Mouse (Mus musculus) CH12.LX (cell line): Measurements from ENCODE around the gene Sh3rf1. TPM values are rescaled to one million over a fixed set of nuclear protein-coding genes. Genes with fewer than 3 reads are reported as not detected.

Experiments
- DNase-seq: peaks from one replicate; pipeline ENCODE4 v3.0.0-alpha.2; 2013; ENCODE audit errors: extremely low read depth
- H3K27ac ChIP-seq: 2 replicates; pipeline ENCODE4 v1.5.1; 2012; ENCODE audit warnings: low read depth, mild to moderate bottlenecking, control low read depth, moderate library complexity; ENCODE audit not compliant: insufficient read depth
- H3K27me3 ChIP-seq: replicated peaks from 2 replicates; pipeline ENCODE3; 2012; ENCODE audit warnings: inconsistent platforms
- H3K36me3 ChIP-seq, 2 experiments: replicated peaks in 1 of 2; 2 replicates each; pipeline versions ENCODE3 to v1.6.1; 2012; ENCODE audit warnings: inconsistent platforms in 1 of 2, low read length in 1 of 2, mild to moderate bottlenecking in 1 of 2, mixed read lengths in 1 of 2, moderate library complexity in 1 of 2; ENCODE audit not compliant: control insufficient read depth in 1 of 2, insufficient read depth in 1 of 2
- H3K4me1 ChIP-seq, 2 experiments: 2 replicates each; pipeline ENCODE4 v1.6.1; 2012; ENCODE audit warnings: inconsistent platforms in 1 of 2, moderate library complexity in 1 of 2; ENCODE audit not compliant: insufficient read depth in 2 of 2, control insufficient read depth in 1 of 2
- H3K4me2 ChIP-seq: 2 replicates; pipeline ENCODE4 v1.6.1; 2012; ENCODE audit warnings: low read depth, mild to moderate bottlenecking, control low read depth; ENCODE audit not compliant: poor library complexity, insufficient read depth, severe bottlenecking
- H3K4me3 ChIP-seq, 3 experiments: fragments of 150-350 bp in 1 of 3; sonication (generic) in 1 of 3; replicated peaks in 1 of 3; 2 replicates each; pipeline versions ENCODE3 to v1.5.1; 2011 to 2012; ENCODE audit warnings: low read depth in 2 of 3, low read length in 2 of 3, mild to moderate bottlenecking in 2 of 3, moderate library complexity in 2 of 3, control low read depth in 1 of 3, improper control_type of control experiment in 1 of 3, inconsistent platforms in 1 of 3, mixed read lengths in 1 of 3; ENCODE audit not compliant: poor library complexity in 1 of 3
- H3K79me2 ChIP-seq: replicated peaks from 2 replicates; pipeline ENCODE4 v1.6.1; 2012; ENCODE audit warnings: mild to moderate bottlenecking, moderate library complexity; ENCODE audit not compliant: control insufficient read depth, poor library complexity, insufficient read depth, severe bottlenecking; ENCODE audit errors: extremely low read depth
- H3K9ac ChIP-seq: 2 replicates; pipeline ENCODE4 v1.6.1; 2012; ENCODE audit warnings: low read depth, mild to moderate bottlenecking, control low read depth, moderate library complexity; ENCODE audit not compliant: insufficient read depth
- H3K9me3 ChIP-seq: replicated peaks from 2 replicates; pipeline ENCODE3; 2012; ENCODE audit warnings: low read length, inconsistent platforms, mixed read lengths
- CHD1 ChIP-seq: IDR thresholded peaks from 2 replicates; pipeline ENCODE4 v1.6.1; 2012; ENCODE audit warnings: low read depth, low read length, improper control_type of control experiment, inconsistent platforms
- CTCF ChIP-seq, 2 experiments: IDR thresholded peaks in 1 of 2; conservative IDR thresholded peaks in 1 of 2; 2 replicates each; pipeline ENCODE4 v1.5.1; 2011 to 2012; ENCODE audit warnings: low read depth in 2 of 2, low read length in 2 of 2, improper control_type of control experiment in 1 of 2, inconsistent platforms in 1 of 2, mild to moderate bottlenecking in 1 of 2, moderate library complexity in 1 of 2
- ELF1 ChIP-seq: IDR thresholded peaks from 2 replicates; pipeline ENCODE4 v1.6.1; 2014; ENCODE audit warnings: low read depth, mild to moderate bottlenecking, inconsistent platforms, low read length, improper control_type of control experiment
- EP300 ChIP-seq: IDR thresholded peaks from 2 replicates; pipeline ENCODE4 v1.6.1; 2011; ENCODE audit warnings: low read length, improper control_type of control experiment
- GABPA ChIP-seq: IDR thresholded peaks from 2 replicates; pipeline ENCODE4 v1.6.1; 2012; ENCODE audit warnings: low read depth, low read length, improper control_type of control experiment, inconsistent platforms; ENCODE audit not compliant: insufficient replicate concordance
- IRF4 ChIP-seq: IDR thresholded peaks from 2 replicates; pipeline ENCODE4 v1.6.1; 2014; ENCODE audit warnings: low read depth, mild to moderate bottlenecking, inconsistent platforms, low read length, improper control_type of control experiment
- JUN ChIP-seq: IDR thresholded peaks from 2 replicates; pipeline ENCODE4 v1.6.1; 2011; ENCODE audit warnings: low read depth, mild to moderate bottlenecking, low read length, improper control_type of control experiment, moderate library complexity; ENCODE audit not compliant: insufficient read depth
- KAT2A ChIP-seq: IDR thresholded peaks from 2 replicates; pipeline ENCODE4 v1.6.1; 2012; ENCODE audit warnings: low read length, improper control_type of control experiment, inconsistent platforms; ENCODE audit not compliant: insufficient replicate concordance
- MAX ChIP-seq: IDR thresholded peaks from 2 replicates; pipeline ENCODE4 v1.6.1; 2011; ENCODE audit warnings: low read length, improper control_type of control experiment
- MEF2A ChIP-seq: IDR thresholded peaks from 2 replicates; pipeline ENCODE4 v1.6.1; 2014; ENCODE audit warnings: low read depth, mild to moderate bottlenecking, inconsistent platforms, low read length, improper control_type of control experiment, borderline replicate concordance
- NELFE ChIP-seq: IDR thresholded peaks from 2 replicates; pipeline ENCODE4 v1.6.1; 2011; ENCODE audit warnings: low read depth, low read length, improper control_type of control experiment
- NRF1 ChIP-seq: IDR thresholded peaks from 2 replicates; pipeline ENCODE4 v1.6.1; 2014; ENCODE audit warnings: low read depth, mild to moderate bottlenecking, inconsistent platforms, low read length, improper control_type of control experiment, moderate library complexity
- POLR2AphosphoS2 ChIP-seq: IDR thresholded peaks from 2 replicates; pipeline ENCODE4 v1.6.1; 2011; ENCODE audit warnings: low read depth, low read length, improper control_type of control experiment
- SIN3A ChIP-seq: IDR thresholded peaks from 2 replicates; pipeline ENCODE4 v1.6.1; 2012; ENCODE audit warnings: low read length, improper control_type of control experiment, inconsistent platforms
- SMC3 ChIP-seq: IDR thresholded peaks from 2 replicates; pipeline ENCODE4 v1.6.1; 2011; ENCODE audit warnings: low read depth, low read length, improper control_type of control experiment
- UBTF ChIP-seq: IDR thresholded peaks from 2 replicates; pipeline ENCODE4 v1.6.1; 2012; ENCODE audit warnings: low read depth, mild to moderate bottlenecking, inconsistent platforms, low read length, improper control_type of control experiment, moderate library complexity
- USF1 ChIP-seq: IDR thresholded peaks from 2 replicates; pipeline ENCODE4 v1.6.1; 2014; ENCODE audit warnings: low read depth, mild to moderate bottlenecking, inconsistent platforms, low read length, improper control_type of control experiment
- USF2 ChIP-seq: conservative IDR thresholded peaks from 2 replicates; pipeline ENCODE4 v1.6.1; 2011; ENCODE audit warnings: low read depth, low read length, improper control_type of control experiment
- ZC3H11A ChIP-seq: IDR thresholded peaks from 2 replicates; pipeline ENCODE4 v1.6.1; 2012; ENCODE audit warnings: low read depth, mild to moderate bottlenecking, inconsistent platforms, low read length, improper control_type of control experiment
- ZMIZ1 ChIP-seq: IDR thresholded peaks from 2 replicates; pipeline ENCODE4 v1.6.1; 2012; ENCODE audit warnings: low read depth, mild to moderate bottlenecking, inconsistent platforms, low read length, improper control_type of control experiment
- ZNF384 ChIP-seq: IDR thresholded peaks from 2 replicates; pipeline ENCODE4 v1.6.1; 2012; ENCODE audit warnings: low read depth, low read length, improper control_type of control experiment, inconsistent platforms
- dilution Hi-C: fragments of 300-500 bp; cut with MboI; formaldehyde crosslinking; loops from 2 replicates; pipeline ENCODE4 v1.14.3; 2020; ENCODE audit warnings: low sequenced_read_pairs; ENCODE audit not compliant: extremely low pct_unique_long_range_greater_than_20kb, extremely low pct_ligation_motif_present
- in situ Hi-C: fragments of 300-500 bp; cut with MboI; formaldehyde crosslinking; loops from 3 replicates; pipeline ENCODE4 v1.14.3; 2019; ENCODE audit warnings: low sequenced_read_pairs, low pct_ligation_motif_present, low pct_unique_long_range_greater_than_20kb, mixed read lengths
- polyA plus RNA-seq: library from polyadenylated mRNA; unstranded; fragments of >175 nt; gene quantifications from 2 replicates; pipeline ENCODE4 v1.2.1, GENCODE M21; 2012; ENCODE audit warnings: low read depth; ENCODE audit not compliant: insufficient read length
- total RNA-seq, 2 experiments: library from RNA; depleted of rRNA; stranded (reverse); fragments of 300-350 nt in 1 of 2; fragments of >200 nt in 1 of 2; gene quantifications; 2 replicates each; pipeline ENCODE4 v1.2.3; 2012 to 2014

Gene Sh3rf1
- total and polyA plus RNA-seq, 3 experiments, result 6.0 to 16.8 (median 10.6) TPM

GRCm38 (mm10) chr8:61309530-61310402, 86.1 kb downstream of the Sh3rf1 start:
- TF ChIP-seq ZC3H11A (no peak), MAX (no peak), NRF1 (no peak), KAT2A (no peak), POLR2AphosphoS2 (no peak), CHD1 (no peak), MEF2A (no peak), EP300 (no peak), SIN3A (no peak), SMC3 (no peak), UBTF (no peak), CTCF (conservative IDR thresholded peaks at IDR 0.05 in 1 of 2, IDR thresholded peaks at IDR 0.05 in 1 of 2; ENCODE audit: low read depth in 2 of 2, low read length in 2 of 2) (no peak), USF2 (no peak), NELFE (no peak), USF1 (no peak), GABPA (no peak), JUN (no peak)
- dilution Hi-C loops (no loop called here), in situ Hi-C loops (no loop called here)
- peaks cover 0 to 33% of the 10 kb centered on the region in 2 experiments for H3K36me3 ChIP-seq
- H3K79me2 ChIP-seq, result no peaks in the 10 kb centered on the region
- no peak overlapping the region for H3K4me2 ChIP-seq
- H3K27me3 ChIP-seq, result no peaks in the 10 kb centered on the region
- H3K9ac ChIP-seq, result no peak overlapping the region
- no peak overlapping the region for H3K4me3 ChIP-seq
- peaks cover 0 to 21% of the 10 kb centered on the region in 2 experiments; a peak in 1 of 4 replicates for H3K4me1 ChIP-seq
- no peak overlapping the region for H3K27ac ChIP-seq
- no peak for DNase-seq
- H3K9me3 ChIP-seq, result no peaks in the 10 kb centered on the region

- Histone ChIP-seq H3K27me3 (no peaks in the 10 kb centered on the region), H3K9ac (no peak overlapping the region)
- dilution Hi-C loops, result no loop called here
- no peak for DNase-seq
- TF ChIP-seq IRF4 (no peak), ZMIZ1 (no peak), CHD1 (no peak), ELF1 (no peak), ZNF384 (no peak)
- TF ChIP-seq, all 38 proteins: peak for 0
- no peak overlapping the region for H3K4me2 ChIP-seq
- H3K9me3 ChIP-seq, result no peaks in the 10 kb centered on the region
- H3K27ac ChIP-seq, result no peak overlapping the region
- in situ Hi-C loops, result no loop called here
- H3K4me1 ChIP-seq, result peaks cover 0 to 22% of the 10 kb centered on the region in 2 experiments; a peak in 1 of 4 replicates
- peaks cover 0 to 33% of the 10 kb centered on the region in 2 experiments for H3K36me3 ChIP-seq
- H3K79me2 ChIP-seq, result no peaks in the 10 kb centered on the region
- H3K4me3 ChIP-seq, result no peak overlapping the region
Measured at GRCm38 (mm10) chr8:61310403-61310871, 86.8 kb downstream of the Sh3rf1 start.
